Mouse (Mus musculus) splenic B cell, adult 2 months (primary cell): ENCODE measurements around the gene Cdcp2.

ENCODE experiments used
- DNase-seq: peaks from one replicate; pipeline ENCODE4 v3.0.0-alpha.2; 2011; ENCODE audit warnings: low read depth, low spot score
- H3K27me3 ChIP-seq: 2 replicates; pipeline ENCODE4 v1.6.1; 2012; ENCODE audit warnings: mild to moderate bottlenecking, low read length, moderate library complexity, mixed read lengths; ENCODE audit not compliant: control insufficient read depth, poor library complexity, insufficient read depth, severe bottlenecking
- H3K36me3 ChIP-seq: 2 replicates; pipeline ENCODE4 v1.6.1; 2012; ENCODE audit warnings: mild to moderate bottlenecking, low read length, moderate library complexity, mixed read lengths; ENCODE audit not compliant: control insufficient read depth, poor library complexity, insufficient read depth, severe bottlenecking

Gene Cdcp2

DNA sequence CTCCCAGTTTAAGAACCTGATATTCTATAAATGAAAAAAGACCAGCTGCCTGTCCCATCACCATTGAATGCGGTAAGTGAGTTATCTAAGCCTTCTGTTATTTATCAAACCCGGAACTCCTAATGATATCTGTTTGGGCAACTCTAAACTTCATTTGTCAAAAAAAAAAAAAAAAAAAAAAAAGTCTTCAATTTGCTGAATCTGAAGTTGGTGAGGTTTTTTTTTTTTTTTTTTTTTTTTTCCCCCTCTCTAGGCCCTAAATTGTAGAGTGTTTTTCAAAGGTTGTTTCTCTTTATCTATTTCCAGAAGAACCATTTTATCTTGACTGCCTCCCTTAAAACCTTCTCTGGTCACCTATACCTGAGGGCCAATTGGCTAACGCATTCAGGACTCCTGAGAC is 38.2 kb downstream of the Cdcp2 start:
- DNase-seq = no peak
- H3K27me3 ChIP-seq = no peaks in the 10 kb centered on the region
- peaks cover 7% of the 10 kb centered on the region for H3K36me3 ChIP-seq

DNA sequence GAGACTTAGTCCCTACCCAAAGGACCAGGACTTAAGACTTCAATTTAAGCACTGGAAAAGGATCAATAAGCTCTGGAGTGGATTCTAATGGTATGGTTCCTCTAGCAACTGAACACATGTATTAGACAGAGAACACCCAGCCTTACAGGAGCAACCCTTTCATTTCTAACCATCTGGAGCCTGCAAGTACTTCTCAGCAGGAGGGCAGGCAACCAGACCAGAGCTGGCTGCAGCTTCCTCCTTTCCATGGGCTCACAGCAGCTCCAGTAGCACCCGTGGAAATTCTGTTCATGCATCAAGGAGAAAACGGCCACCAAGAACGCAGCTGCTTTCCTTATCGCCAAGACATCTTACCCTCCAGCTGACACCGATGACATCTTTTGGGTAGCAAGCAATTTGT is 39.0 kb downstream of the Cdcp2 start:
- no peaks in the 10 kb centered on the region for H3K27me3 ChIP-seq
- H3K36me3 ChIP-seq = peaks cover 7% of the 10 kb centered on the region
- DNase-seq = no peak

DNA sequence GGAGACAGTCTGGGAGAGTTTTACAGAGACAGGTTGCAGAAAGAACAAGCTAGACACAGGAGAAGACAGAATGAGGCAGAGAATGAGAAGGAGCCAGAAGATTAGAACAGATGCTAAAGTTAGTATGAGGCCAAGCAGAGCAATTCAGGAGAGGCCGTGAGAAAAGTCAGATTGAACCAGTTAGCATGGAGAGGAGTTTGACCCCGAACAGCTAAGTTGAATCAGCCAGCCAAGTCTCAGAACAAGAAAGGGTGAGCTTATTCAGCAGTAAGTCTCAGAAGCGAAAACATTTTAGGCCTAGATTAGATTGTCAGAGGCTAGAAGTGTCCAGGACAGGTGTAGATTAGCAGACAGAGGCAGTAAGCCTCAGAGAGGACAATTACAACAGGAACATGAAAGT is 39.8 kb downstream of the Cdcp2 start:
- DNase-seq = no peak
- Histone ChIP-seq H3K36me3 (peaks cover 9% of the 10 kb centered on the region), H3K27me3 (no peaks in the 10 kb centered on the region)

DNA sequence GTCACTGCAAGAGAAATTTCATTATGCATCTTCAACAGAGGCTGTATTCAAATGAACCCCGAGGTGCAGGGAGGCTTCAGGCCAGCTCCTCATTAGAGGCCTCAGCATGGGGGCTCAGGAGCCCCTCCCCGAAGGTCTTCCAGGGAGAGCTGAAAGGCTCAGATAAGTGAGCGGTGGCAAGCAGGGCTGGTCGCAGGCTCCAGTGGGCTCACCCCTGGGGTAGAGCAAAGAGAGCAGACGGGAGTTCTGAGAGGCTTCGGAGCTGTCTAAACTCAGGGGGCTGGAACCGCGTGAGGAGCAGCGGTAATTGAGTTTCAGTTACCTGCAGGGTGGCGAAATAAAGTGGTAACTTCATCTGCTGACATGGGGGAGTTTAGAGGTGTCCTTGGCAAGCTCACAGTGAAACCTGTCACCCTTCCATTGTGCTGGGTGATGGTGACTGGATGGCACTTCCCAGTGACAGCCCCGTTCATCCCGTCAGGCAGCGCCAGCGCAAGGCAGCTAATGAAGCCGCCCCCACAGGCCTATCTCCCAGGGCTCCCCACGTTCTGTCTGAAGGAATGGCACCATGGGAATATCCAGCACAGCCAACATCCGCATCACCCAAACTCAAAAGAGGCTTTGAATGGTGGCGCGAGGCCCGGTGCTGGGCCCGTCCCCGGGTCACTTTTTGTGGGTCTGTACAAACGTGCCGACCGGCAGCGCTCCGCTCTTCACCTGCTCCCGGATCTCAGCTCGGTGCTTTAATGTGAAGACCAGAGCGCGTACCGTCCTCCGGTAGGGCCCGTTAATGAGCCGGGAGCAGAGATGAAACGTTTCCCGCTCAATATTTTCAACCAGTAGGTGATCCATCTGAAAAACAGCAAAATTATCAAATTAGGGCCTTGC is 42.5 kb downstream of the Cdcp2 start:
- H3K27me3 ChIP-seq = no peaks in the 10 kb centered on the region
- DNase-seq = no peak
- H3K36me3 ChIP-seq = peaks cover 10% of the 10 kb centered on the region

DNA sequence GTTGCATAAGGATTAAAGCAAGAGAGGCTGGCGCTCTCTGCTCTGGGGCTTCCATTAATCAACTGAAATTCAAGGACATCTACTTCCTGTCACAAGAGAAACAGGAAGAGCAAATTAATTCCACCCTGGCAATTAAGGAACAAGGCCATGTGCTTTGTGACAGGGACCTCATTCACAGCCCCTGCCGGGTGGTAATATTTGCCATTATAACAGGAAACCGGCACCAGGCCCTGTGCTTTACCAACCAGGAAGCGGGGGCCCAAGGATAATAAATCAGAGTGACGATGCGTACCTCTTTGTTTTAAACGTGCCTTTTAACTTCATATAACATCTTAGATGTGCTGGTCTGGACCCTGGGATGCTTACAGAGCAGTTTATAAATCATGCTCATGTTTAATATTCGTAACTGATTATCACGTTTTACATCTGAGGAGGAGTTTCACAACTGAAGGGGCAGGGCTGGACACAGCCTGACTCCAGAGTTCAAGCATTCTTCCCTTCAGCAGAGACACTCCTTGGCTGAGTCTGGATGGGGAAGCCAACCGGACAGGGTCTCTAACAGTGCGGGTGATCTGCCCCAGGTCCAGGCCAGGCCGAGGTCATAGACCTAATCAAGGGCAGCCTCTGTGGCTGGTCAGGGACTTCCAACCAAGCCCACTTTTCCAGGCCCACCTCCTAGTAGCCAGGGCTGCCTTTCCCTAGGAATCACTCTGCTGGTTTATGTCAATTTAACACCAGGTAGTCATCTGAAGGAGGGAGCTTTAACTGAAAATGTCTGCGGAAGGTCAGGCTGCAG is 43.3 kb downstream of the Cdcp2 start:
- Histone ChIP-seq H3K27me3 (no peaks in the 10 kb centered on the region), H3K36me3 (peaks cover 16% of the 10 kb centered on the region)
- DNase-seq = no peak

DNA sequence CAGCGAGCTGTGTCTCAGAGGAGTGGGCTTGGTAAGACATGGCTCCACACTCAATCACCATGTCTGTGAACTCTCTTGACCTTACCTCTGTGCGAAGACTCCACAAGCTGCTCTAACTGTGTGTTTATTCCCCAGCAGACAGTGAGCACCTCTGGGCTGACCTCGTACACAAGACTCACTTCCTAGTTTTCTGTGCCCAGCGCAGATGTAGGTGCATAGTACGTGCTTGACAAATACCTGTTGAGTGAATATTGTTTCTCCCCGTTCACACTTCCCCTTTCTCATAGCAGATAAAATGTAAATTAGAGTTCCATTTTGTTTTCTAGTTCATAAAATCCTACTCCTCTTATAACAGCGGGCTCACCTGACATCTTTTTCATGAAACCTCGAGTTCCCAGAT is 46.8 kb downstream of the Cdcp2 start:
- peak; percentile 10 for DNase-seq
- H3K36me3 ChIP-seq = peaks cover 18% of the 10 kb centered on the region
- no peaks in the 10 kb centered on the region for H3K27me3 ChIP-seq

DNA sequence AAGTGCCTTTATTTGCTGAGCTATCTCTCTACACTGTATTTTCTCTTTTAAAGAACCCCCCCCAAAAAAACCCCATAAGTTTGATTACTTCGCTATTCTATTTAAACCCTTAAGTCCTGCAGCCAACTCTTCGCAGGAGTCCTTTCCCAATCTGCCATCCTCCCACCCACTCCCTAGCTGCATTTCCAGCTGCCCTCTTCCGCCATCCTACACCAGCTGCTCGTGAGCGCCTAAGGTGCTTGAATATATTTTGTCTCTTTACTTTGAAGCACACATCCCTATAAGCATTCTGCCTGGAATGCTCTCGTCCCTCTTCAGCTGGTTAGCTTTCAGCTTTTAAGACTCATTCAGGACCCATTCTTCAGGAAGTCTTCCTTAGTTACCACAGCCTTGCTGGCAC is 54.3 kb downstream of the Cdcp2 start:
- Histone ChIP-seq H3K27me3 (no peaks in the 10 kb centered on the region), H3K36me3 (peaks cover 6% of the 10 kb centered on the region)
- DNase-seq = no peak

DNA sequence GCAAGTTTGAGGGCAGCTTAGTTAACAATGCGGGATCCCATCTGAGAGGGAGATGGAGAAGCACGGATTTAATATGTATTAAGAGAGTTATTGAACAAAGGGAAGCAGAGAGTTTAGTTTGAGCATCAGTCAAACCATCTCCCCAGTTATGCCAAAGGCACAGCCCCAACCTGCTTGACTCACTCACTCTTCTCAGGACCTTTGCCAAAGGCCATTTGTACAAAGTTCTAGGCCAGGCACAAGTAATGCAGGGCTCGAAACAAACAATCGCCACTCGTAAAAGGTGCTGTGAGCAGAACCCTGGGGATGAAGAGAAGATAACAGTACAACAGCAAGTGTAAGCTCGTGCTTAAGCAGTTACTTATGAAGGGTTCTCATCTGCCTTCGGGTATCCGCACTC is 55.9 kb downstream of the Cdcp2 start:
- no peaks in the 10 kb centered on the region for H3K27me3 ChIP-seq
- peaks cover 5% of the 10 kb centered on the region for H3K36me3 ChIP-seq

DNA sequence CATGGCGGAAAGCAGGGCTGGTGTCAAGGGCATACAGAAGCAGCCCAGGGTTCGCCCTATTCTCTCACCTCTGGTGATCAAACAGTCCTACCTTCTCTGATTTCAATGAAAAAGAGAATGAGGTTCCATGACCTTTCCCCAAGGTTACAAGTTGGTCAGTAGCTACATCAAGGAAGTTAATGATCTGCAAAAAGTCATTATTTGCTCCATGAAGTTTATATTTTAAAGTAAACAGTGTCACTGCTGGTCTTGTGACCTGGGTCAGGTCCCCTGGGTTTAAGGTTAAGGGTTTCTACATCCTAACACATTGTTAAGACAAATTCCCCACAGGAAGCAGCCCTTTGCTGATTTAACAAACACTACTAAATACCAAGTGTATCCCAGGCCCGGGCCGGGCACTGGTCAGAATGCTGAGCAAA is 60.3 kb downstream of the Cdcp2 start:
- DNase-seq = no peak
- Histone ChIP-seq H3K27me3 (no peaks in the 10 kb centered on the region), H3K36me3 (no peaks in the 10 kb centered on the region; the same call in none of the 2 replicates)

More for the DNA sequence above, 55.9 kb downstream of the Cdcp2 start:
- no peak for DNase-seq

DNA sequence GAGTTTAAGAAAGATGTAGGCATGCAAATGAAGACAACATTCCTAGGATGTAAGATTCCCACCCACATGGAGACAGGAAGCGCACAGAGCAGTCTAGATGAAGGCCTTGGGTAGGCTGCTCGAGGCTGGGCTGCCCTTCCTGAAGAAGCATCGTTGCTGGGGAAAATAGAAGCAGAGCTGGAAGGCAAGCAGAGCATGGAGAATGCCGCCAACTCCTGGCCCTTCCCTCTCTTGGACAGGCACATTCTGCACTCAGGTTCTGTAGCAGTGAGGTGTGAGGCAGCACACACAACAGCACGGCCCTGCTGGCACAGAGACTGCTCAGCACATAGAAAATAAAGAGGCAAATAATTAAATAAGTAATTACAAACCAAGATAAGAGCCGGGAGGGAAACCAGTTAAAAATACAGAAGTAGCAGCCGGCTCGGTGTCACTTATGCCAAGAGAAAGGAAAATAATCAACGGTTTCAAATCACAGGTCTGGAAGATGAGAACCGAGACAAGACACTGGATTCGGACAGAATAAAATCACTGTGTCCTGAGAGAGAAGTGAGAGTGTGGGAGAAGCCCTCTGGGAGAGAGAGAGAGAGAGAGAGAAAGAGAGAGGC is 62.6 kb downstream of the Cdcp2 start:
- H3K27me3 ChIP-seq = no peaks in the 10 kb centered on the region
- DNase-seq = no peak
- H3K36me3 ChIP-seq = no peaks in the 10 kb centered on the region; the same call in 1 of the 2 replicates

DNA sequence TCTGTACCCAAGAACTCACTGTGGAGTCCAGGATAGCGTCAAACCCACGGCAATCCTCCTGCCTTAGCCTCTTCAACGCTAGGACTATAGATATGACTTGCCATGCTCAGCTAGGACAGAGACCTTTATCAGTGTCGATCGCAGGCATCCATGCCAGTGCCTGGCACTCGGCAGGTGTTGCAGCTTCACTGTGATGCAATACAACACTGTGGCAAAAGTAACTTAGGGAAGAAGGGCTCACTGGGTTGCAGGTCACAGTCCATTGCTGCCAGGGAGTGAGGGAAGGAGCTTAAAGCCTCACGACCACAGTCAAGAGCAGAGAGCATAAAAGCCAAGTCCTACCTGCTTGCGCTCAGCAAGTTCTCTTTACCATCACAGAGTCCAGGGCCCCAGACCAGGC is 63.5 kb downstream of the Cdcp2 start:
- no peak for DNase-seq
- no peaks in the 10 kb centered on the region for H3K27me3 ChIP-seq

More for the DNA sequence above, 63.5 kb downstream of the Cdcp2 start:
- H3K36me3 ChIP-seq = no peaks in the 10 kb centered on the region; the same call in 1 of the 2 replicates
